Mouse (Mus musculus) hindbrain, postnatal 0 days (tissue): ENCODE measurements around the gene Nkx6-2. TPM values are rescaled to one million over a fixed set of nuclear protein-coding genes. Genes with fewer than 3 reads are reported as not detected.

Source experiments
- ATAC-seq: fragments of 200-750 bp; cut with Nextera tagmentation; 2 replicates; pipeline ENCODE4 v1.8.0; 2017; ENCODE audit warnings: mild to moderate bottlenecking, moderate TSS enrichment, moderate library complexity
- DNase-seq: peaks from one replicate; pipeline ENCODE4 v3.0.0-alpha.2; 2015; ENCODE audit warnings: low spot score
- H3K27ac ChIP-seq: fragments of 300-500 bp; sonication (generic); 2 replicates; pipeline ENCODE4 v1.5.1; 2014; ENCODE audit warnings: mild to moderate bottlenecking
- H3K27me3 ChIP-seq: fragments of 300-500 bp; sonication (generic); 2 replicates; pipeline ENCODE4 v1.6.1; 2014; ENCODE audit warnings: low read length, mixed read lengths; ENCODE audit not compliant: insufficient read depth
- H3K36me3 ChIP-seq: fragments of 300-500 bp; sonication (generic); 2 replicates; pipeline ENCODE4 v1.6.1; 2014; ENCODE audit warnings: low read length, mixed read lengths; ENCODE audit not compliant: insufficient read depth
- H3K4me1 ChIP-seq: fragments of 300-500 bp; sonication (generic); 2 replicates; pipeline ENCODE4 v1.6.1; 2014; ENCODE audit warnings: antibody characterized with exemption, low read length, mixed read lengths; ENCODE audit not compliant: insufficient read depth
- H3K4me2 ChIP-seq: fragments of 300-500 bp; sonication (generic); 2 replicates; pipeline ENCODE4 v1.6.1; 2014; ENCODE audit warnings: low read depth, mild to moderate bottlenecking, low read length, moderate library complexity, mixed read lengths
- H3K4me3 ChIP-seq: fragments of 300-500 bp; sonication (generic); 2 replicates; pipeline ENCODE4 v1.5.1; 2014; ENCODE audit warnings: low read length
- H3K9ac ChIP-seq: fragments of 300-500 bp; sonication (generic); replicated peaks from 2 replicates; pipeline ENCODE4 v1.6.1; 2014; ENCODE audit warnings: mild to moderate bottlenecking, low read length, moderate library complexity, mixed read lengths
- H3K9me3 ChIP-seq: fragments of 300-500 bp; sonication (generic); 2 replicates; pipeline ENCODE4 v1.6.1; 2016; ENCODE audit warnings: low read length, mixed read lengths
- CTCF ChIP-seq: IDR thresholded peaks from 2 replicates; pipeline ENCODE4 v1.5.1; 2016; ENCODE audit warnings: antibody characterized with exemption, control low read depth, low read depth
- WGBS: fragments of 180-500 bp; shearing (Covaris S2); extraction: QIAGEN DNeasy Blood & Tissue Kit; methylation state at CpG from one replicate; pipeline ENCODE4 v1.1.7; 2014; 5-methylcytosine and 5-hydroxymethylcytosine counted together
- polyA plus RNA-seq: library from polyadenylated mRNA; unstranded; fragments of >200 nt; fragmentation: Nextera tagmentation; extraction: Ambion mirVana; gene quantifications from 2 replicates; pipeline ENCODE4 v1.2.1, GENCODE M21; 2015
- total RNA-seq: library from RNA; depleted of rRNA; stranded (reverse); fragments of >200 nt; gene quantifications from 2 replicates; pipeline ENCODE4 v1.2.3, GENCODE M21; 2014

Nkx6-2 gene
- total and polyA plus RNA-seq, 2 experiments from 2014 or later: 17.4 to 18.8 TPM

DNA sequence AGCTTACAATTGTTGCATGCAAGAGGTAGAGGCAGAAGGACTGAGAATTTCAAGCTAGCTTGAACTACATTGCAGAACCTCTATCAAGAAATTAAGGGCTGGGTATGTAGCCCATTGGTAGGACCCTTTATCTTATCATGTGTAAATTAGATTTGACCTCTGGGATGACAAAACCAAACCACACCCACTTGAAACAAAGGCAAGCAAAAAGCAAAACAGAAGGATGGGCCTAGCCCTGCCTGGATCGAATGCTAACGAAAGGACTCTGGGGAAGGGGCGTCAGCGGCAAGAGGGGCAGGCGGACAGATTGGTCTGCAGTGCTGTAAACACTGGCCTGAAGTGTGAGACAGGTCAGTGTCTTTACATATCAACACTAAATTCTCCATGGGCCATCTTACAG is 8.7 kb upstream of the Nkx6-2 start:
- Histone ChIP-seq H3K9me3 (no peaks in the 10 kb centered on the region), H3K4me2 (no peak overlapping the region), H3K36me3 (no peaks in the 10 kb centered on the region), H3K27ac (no peak overlapping the region), H3K4me1 (no peaks in the 10 kb centered on the region), H3K4me3 (no peak overlapping the region), H3K9ac (no peak overlapping the region), H3K27me3 (peaks cover 18% of the 10 kb centered on the region)
- ATAC-seq: no peak
- no peak for TF ChIP-seq CTCF
- 86% methylated on average over 5 of the region's 5 CpGs for WGBS
- DNase-seq: no peak

DNA sequence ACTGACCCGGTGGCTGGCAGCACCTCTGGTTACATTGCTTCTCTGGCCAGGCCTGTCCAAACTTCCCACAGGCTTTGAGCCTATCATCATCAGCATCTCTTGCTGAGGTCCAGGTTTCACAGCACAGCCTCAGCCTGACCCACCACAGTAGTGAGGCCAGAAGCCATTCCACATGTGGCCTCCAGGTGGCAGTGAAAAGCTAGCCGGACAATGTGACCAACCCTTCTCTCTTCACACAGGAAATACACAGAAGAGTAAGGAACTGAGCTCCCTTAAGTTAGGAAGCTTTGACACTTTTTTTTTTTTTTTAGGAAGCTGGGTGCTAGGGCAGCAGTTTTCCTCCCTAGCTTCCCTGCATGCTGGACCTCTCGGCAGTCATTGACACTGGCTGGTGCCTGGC is 7.7 kb upstream of the Nkx6-2 start:
- Histone ChIP-seq H3K27ac (no peak overlapping the region), H3K36me3 (no peaks in the 10 kb centered on the region), H3K4me1 (no peaks in the 10 kb centered on the region), H3K4me3 (no peak overlapping the region), H3K4me2 (no peak overlapping the region), H3K27me3 (peaks cover 28% of the 10 kb centered on the region), H3K9ac (no peak overlapping the region), H3K9me3 (no peaks in the 10 kb centered on the region)
- peak; percentile 63 for DNase-seq
- peak; percentile 87 for TF ChIP-seq CTCF
- 26% methylated on average over 3 of the region's 3 CpGs for WGBS
- peak; percentile 65; the same call in 1 of the 2 replicates for ATAC-seq

DNA sequence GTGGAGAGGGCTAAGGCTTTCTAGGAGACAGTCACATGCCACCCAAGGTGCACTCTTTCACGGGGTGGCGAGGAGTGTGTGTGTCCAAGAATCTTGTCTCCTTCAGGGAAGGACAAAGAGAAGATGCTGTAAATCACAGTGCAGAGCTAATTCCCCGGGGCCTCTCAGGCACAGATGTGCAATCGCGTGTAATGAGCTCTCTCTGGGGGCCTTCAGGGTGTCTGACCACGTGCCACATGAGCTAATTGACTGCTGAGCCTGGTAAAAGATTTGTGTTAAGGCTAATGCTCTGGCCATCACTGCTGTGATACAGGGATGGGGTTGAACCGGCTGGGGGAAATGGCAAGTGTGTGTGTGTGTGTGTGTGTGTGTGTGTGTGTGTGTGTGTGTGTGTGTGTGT is 5.3 kb upstream of the Nkx6-2 start:
- Histone ChIP-seq H3K27me3 (peaks cover 39% of the 10 kb centered on the region), H3K4me2 (no peak overlapping the region), H3K36me3 (no peaks in the 10 kb centered on the region), H3K4me3 (no peak overlapping the region), H3K4me1 (no peaks in the 10 kb centered on the region), H3K9me3 (no peaks in the 10 kb centered on the region), H3K27ac (no peak overlapping the region), H3K9ac (no peak overlapping the region)
- ATAC-seq (no peak), DNase-seq (no peak)
- TF ChIP-seq CTCF: no peak
- 31% methylated on average over 7 of the region's 7 CpGs for WGBS

DNA sequence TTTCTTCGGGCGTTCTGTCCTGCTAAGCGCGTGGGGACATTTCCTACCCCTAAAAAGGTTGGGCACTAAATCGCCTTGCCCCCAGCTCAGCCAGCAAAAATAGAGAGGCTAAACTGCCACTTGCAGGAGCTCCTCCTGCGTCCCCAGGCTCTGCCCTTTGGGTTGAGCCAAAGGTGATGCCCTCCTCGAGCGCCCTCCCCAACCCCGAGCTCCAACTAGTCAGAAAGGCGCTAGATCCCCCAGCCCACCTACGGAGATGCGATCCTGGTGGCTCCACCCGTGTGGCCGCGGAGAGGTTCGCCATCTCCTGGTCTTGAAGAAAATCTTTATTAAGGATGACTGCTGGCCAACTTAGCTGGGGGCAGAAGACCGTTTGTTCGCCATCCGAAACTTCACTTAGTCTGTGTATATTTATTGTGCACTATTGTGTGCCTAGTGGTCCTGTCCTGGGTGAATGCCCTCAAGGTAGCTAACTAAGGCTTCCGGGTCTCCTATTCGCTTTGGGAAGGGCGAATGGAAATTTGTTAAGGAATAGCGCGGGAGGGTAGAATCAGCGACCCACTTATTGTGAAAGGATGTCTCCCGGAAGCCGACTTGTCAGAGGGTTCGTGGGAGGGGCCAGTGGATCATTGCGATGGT is 2.7 kb upstream of the Nkx6-2 start:
- H3K27ac ChIP-seq: no peak overlapping the region
- no peak overlapping the region for H3K4me2 ChIP-seq
- no peak overlapping the region for H3K4me3 ChIP-seq
- no peaks in the 10 kb centered on the region for H3K36me3 ChIP-seq
- no peaks in the 10 kb centered on the region; the same call in 1 of the 2 replicates for H3K4me1 ChIP-seq
- 4% methylated on average over 29 of the region's 29 CpGs for WGBS
- no peak overlapping the region for H3K9ac ChIP-seq
- DNase-seq: no peak
- H3K9me3 ChIP-seq: no peaks in the 10 kb centered on the region
- ATAC-seq: no peak
- H3K27me3 ChIP-seq: peaks cover 60% of the 10 kb centered on the region
- TF ChIP-seq CTCF: peak; percentile 41

DNA sequence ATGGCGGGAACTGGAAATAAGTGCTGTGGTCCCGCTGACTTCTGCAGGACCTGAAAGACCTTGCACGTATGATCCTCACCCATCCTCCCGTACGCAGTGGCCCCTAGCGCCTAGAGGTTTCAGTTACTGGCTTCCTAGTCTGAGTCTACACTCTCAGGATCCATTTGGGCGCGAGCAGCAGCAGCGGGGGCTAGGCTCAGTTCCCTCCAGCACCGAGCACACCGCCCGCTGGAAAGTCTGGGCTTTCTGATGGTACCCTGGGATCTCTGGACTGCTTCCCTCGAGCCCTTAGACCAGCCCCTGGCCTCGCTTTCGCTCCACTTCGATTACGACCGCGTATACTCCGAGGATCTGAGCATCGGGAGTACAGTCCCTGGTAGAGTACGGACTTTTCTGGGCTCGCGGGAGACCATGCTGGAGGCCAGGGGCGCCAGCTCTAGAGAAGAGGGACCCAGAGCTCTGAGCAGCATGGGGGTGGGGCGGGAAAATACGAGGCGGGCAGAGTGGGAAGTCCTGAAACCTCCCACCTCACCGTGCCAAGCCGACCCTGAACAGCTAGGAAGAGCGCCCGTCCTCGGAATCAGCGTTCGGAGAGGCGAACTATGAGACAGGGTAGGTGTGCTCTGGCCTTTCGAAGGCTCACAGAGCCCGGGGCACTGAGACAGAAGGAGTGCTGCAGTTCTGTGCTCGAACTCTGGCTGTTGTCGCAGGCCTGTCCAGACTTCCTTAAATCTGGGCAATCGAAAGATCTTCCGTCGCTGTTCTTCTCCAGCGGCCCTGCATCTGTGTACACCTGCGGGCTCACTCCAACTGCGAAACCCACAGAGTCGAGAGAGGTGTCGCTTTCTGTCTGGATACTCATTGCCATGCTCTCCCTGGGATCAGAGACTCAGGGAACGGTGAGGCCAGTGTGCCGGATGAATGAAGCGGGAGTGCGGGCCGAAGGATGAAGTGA is 1.9 kb upstream of the Nkx6-2 start:
- ATAC-seq: no peak
- WGBS: 3% methylated on average over 53 of the region's 53 CpGs
- DNase-seq: no peak
- no peak overlapping the region for H3K27ac ChIP-seq
- 0 out of 2 replicates have a peak overlapping the region, but pooled peaks have one; percentile 4 for H3K4me3 ChIP-seq
- H3K4me1 ChIP-seq: no peaks in the 10 kb centered on the region; the same call in 1 of the 2 replicates
- no peak overlapping the region for H3K9ac ChIP-seq
- no peaks in the 10 kb centered on the region for H3K36me3 ChIP-seq
- no peaks in the 10 kb centered on the region for H3K9me3 ChIP-seq
- peaks cover 68% of the 10 kb centered on the region for H3K27me3 ChIP-seq
- no peak overlapping the region for H3K4me2 ChIP-seq
- TF ChIP-seq CTCF: no peak

DNA sequence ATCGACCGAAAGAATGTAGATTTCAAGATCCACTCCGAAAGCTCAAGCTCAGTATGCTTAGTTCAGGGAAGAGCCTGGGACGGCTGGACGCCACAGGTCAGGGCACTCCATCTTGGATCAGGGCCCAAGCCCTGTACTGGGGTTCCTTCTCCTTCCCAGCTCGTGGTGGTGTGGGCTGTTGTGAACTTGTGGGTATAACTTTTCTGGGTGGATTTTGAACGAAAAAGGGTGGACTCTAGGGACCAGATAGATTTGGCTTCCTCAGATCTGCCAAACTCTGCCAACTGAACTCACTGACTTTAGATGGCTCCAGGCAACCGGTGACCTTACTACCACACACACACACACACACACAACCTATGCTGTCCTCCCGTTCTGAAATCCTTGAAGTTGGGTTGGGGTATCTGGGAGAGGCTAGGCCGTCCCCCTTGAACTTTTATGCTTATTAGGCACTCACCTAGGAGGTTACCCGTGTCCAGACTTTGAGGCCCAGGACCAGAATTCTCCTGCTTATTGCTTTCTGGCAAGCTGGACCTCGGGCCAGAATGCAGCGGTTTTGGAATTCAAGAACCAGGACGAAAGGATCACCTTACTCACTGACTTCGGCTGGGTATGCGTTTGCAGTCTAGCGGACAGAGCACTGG is 619 bp upstream of the Nkx6-2 start:
- Histone ChIP-seq H3K4me3 (no peak overlapping the region), H3K4me2 (no peak overlapping the region), H3K9me3 (no peaks in the 10 kb centered on the region)

More for the DNA sequence above, 619 bp upstream of the Nkx6-2 start:
- ATAC-seq (no peak), DNase-seq (no peak)
- Histone ChIP-seq H3K27me3 (peaks cover 81% of the 10 kb centered on the region), H3K36me3 (peaks cover 7% of the 10 kb centered on the region; the same call in 1 of the 2 replicates), H3K9ac (no peak overlapping the region), H3K27ac (no peak overlapping the region), H3K4me1 (no peaks in the 10 kb centered on the region; the same call in 1 of the 2 replicates)
- no peak for TF ChIP-seq CTCF
- 11% methylated on average over 17 of the region's 17 CpGs for WGBS
